Mouse (Mus musculus) midbrain, embryonic 11.5 days (tissue): ENCODE measurements around the gene Abcg3. TPM values are rescaled to one million over a fixed set of nuclear protein-coding genes. Genes with fewer than 3 reads are reported as not detected.
"Not testable (repeated sequence)": the region's sequence is repeated elsewhere in the genome, so short reads cannot be mapped to it uniquely, and the experiment has no call there.

Experiments
- ATAC-seq: fragments of 200-750 bp; cut with Nextera tagmentation; 2 replicates; pipeline ENCODE4 v1.8.0; 2017; ENCODE audit warnings: moderate TSS enrichment, moderate library complexity; ENCODE audit not compliant: low FRiP score
- DNase-seq: peaks from one replicate; pipeline ENCODE4 v3.0.0; 2015; ENCODE audit warnings: low spot score; ENCODE audit errors: missing footprints
- H3K27ac ChIP-seq: fragments of 300-500 bp; sonication (generic); 2 replicates; pipeline ENCODE4 v1.5.1; 2014; ENCODE audit warnings: low read depth, low read length
- H3K27me3 ChIP-seq: fragments of 300-500 bp; sonication (generic); 2 replicates; pipeline ENCODE4 v1.6.1; 2014; ENCODE audit warnings: mild to moderate bottlenecking, low read length, moderate library complexity, mixed read lengths; ENCODE audit not compliant: control insufficient read depth, insufficient read depth
- H3K36me3 ChIP-seq: fragments of 300-500 bp; sonication (generic); 2 replicates; pipeline ENCODE4 v1.6.1; 2014; ENCODE audit warnings: mild to moderate bottlenecking, low read length, moderate library complexity, mixed read lengths; ENCODE audit not compliant: control insufficient read depth, insufficient read depth
- H3K4me1 ChIP-seq: fragments of 300-500 bp; sonication (generic); 2 replicates; pipeline ENCODE4 v1.6.1; 2014; ENCODE audit warnings: low read length; ENCODE audit not compliant: control insufficient read depth, insufficient read depth
- H3K4me2 ChIP-seq: fragments of 300-500 bp; sonication (generic); 2 replicates; pipeline ENCODE4 v1.6.1; 2014; ENCODE audit warnings: mild to moderate bottlenecking, moderate library complexity
- H3K4me3 ChIP-seq: fragments of 300-500 bp; sonication (generic); 2 replicates; pipeline ENCODE4 v1.5.1; 2014; ENCODE audit warnings: low read depth, low read length
- H3K9ac ChIP-seq: fragments of 300-500 bp; sonication (generic); 2 replicates; pipeline ENCODE4 v1.6.1; 2014; ENCODE audit warnings: low read length
- H3K9me3 ChIP-seq: fragments of 300-500 bp; sonication (generic); 2 replicates; pipeline ENCODE4 v1.6.1; 2016; ENCODE audit warnings: low read length; ENCODE audit not compliant: control insufficient read depth
- WGBS: fragments of 180-500 bp; shearing (Covaris S2); extraction: QIAGEN DNeasy Blood & Tissue Kit; methylation state at CpG from one replicate; pipeline ENCODE4 v1.1.7; 2014; 5-methylcytosine and 5-hydroxymethylcytosine counted together
- polyA plus RNA-seq: library from polyadenylated mRNA; unstranded; fragments of >200 nt; fragmentation: Nextera tagmentation; extraction: Ambion mirVana; gene quantifications from 2 replicates; pipeline ENCODE4 v1.2.1, GENCODE M21; 2014

The Abcg3 gene
- polyA plus RNA-seq, 1 experiment from 2014 or later: 0.45 TPM

DNA sequence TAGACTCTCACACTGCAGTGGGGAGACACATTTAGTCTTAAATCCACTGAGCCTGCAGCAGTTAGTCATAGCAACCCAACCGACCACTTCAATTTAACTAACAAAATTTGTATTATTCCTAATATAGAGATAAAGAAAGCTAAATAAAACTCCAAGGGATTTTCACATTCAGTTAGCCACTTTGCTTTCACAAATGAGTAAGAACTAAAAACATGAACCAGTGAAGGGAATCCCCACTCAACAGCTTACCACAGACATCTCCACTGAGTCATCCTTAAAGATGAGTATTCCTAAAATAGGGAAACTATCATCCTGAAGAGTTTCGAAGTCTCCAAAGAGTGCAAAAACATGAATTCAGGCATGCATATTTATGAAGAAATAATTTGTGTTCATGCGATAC lies 27.3 kb downstream of the Abcg3 start:
- H3K36me3 ChIP-seq: no peaks in the 10 kb centered on the region
- ATAC-seq (no peak), DNase-seq (no peak)
- 88% methylated on average over 3 of the region's 3 CpGs for WGBS
- H3K4me1 ChIP-seq: no peaks in the 10 kb centered on the region
- no peaks in the 10 kb centered on the region for H3K9me3 ChIP-seq
- H3K27ac ChIP-seq: no peak overlapping the region
- H3K9ac ChIP-seq: no peak overlapping the region
- H3K4me2 ChIP-seq: no peak overlapping the region
- H3K27me3 ChIP-seq: no peaks in the 10 kb centered on the region
- no peak overlapping the region for H3K4me3 ChIP-seq

DNA sequence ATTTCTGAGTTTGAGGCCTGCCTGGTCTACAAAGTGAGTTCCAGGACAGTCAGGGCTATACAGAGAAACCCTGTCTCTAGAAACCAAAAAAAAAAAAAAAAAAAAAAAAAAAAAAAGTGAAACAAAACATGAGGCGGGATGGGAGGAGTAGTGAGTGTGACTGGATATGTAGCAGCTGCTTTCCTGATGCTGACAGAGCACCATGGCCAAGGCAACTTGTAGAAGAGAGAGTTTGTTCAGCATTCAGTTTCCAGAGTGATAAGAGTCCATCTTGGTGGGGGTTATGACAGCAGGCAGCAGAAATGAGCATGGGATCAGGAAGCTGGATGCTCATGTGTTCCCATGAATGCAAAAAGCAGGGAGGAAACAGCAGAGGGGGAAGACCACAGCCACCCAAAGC lies 35.6 kb downstream of the Abcg3 start:
- Histone ChIP-seq H3K4me3 (no peak overlapping the region), H3K27me3 (no peaks in the 10 kb centered on the region), H3K9ac (no peak overlapping the region), H3K36me3 (no peaks in the 10 kb centered on the region), H3K27ac (no peak overlapping the region), H3K9me3 (no peaks in the 10 kb centered on the region), H3K4me1 (no peaks in the 10 kb centered on the region), H3K4me2 (no peak overlapping the region)
- ATAC-seq (no peak), DNase-seq (no peak)
- WGBS: 100% methylated on average over 1 of the region's 1 CpGs

DNA sequence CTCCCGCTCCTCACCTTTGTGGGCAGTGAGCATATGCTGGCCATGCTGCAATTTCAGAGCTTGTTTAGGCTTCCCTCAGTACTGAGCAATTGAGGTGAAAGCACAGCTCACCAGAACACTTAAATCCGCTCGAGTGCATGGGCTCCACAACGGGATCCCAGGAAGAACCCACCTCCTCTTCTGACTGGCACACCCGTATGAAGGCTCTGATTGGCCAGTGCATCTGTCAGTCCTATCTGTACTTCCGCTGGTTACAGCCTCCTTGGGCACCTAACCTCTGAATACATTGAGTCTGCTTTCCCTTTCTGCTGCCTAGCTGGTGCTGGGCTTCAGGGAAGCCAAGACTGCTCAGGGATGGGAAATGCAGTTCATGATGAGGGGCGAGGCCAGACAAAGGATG lies 48.4 kb downstream of the Abcg3 start:
- Histone ChIP-seq H3K36me3 (no peaks in the 10 kb centered on the region), H3K9ac (no peak overlapping the region), H3K4me2 (no peak overlapping the region), H3K27ac (no peak overlapping the region), H3K9me3 (no peaks in the 10 kb centered on the region; the same call in 1 of the 2 replicates), H3K4me1 (no peaks in the 10 kb centered on the region), H3K4me3 (no peak overlapping the region), H3K27me3 (no peaks in the 10 kb centered on the region)
- ATAC-seq (no peak), DNase-seq (no peak)
- 85% methylated on average over 7 of the region's 7 CpGs for WGBS

DNA sequence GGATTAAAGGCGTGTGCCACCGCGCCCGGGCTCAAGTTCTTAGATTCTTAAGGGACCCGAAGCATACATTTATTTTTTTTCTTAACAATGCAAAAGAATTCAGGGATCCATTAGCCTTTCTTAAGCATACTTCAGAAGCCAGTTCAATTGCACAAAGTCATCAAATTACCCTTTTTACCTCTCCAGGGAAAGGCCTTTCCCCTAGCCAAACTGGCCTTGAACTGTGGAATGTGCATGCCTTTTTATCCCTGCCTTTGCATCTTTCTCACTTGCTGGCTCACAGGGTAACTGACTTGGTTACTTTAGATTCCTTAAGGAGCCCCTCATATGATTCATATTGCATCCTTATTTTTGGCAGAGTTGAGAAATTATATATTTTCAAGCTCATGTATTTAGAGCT lies 76.0 kb downstream of the Abcg3 start:
- H3K27ac ChIP-seq, H3K36me3 ChIP-seq, ATAC-seq, H3K4me3 ChIP-seq, H3K27me3 ChIP-seq, DNase-seq, H3K9me3 ChIP-seq, H3K4me1 ChIP-seq, H3K4me2 ChIP-seq, H3K9ac ChIP-seq: not testable (repeated sequence)
- WGBS: 92% methylated on average over 5 of the region's 5 CpGs

Other genes with a start within 250 kb of the Abcg3 start
- gene Zfp951, start 122.6 kb downstream of the Abcg3 start, polyA plus RNA-seq: 2.5 and 3.1 TPM in 2 replicates
- 1.2 and 1.3 TPM in 2 replicates for gene Gbp9, start 156.8 kb upstream of the Abcg3 start, polyA plus RNA-seq
- 0.19 and 0.26 TPM in 2 replicates for gene Gbp8, start 156.8 kb upstream of the Abcg3 start, polyA plus RNA-seq
- 0.15 and 0.40 TPM in 2 replicates for gene Gbp4, start 156.9 kb upstream of the Abcg3 start, polyA plus RNA-seq